Mouse (Mus musculus) midbrain, postnatal 0 days (tissue): ENCODE measurements around the gene Klhdc8a. TPM values are rescaled to one million over a fixed set of nuclear protein-coding genes. Genes with fewer than 3 reads are reported as not detected.
"Not testable (repeated sequence)": the region's sequence is repeated elsewhere in the genome, so short reads cannot be mapped to it uniquely, and the experiment has no call there.

Experiments
- ATAC-seq: fragments of 200-750 bp; cut with Nextera tagmentation; 2 replicates; pipeline ENCODE4 v1.8.0; 2017; ENCODE audit warnings: moderate number of reproducible peaks, mild to moderate bottlenecking, moderate TSS enrichment, moderate library complexity; ENCODE audit not compliant: low FRiP score
- DNase-seq: peaks from one replicate; pipeline ENCODE4 v3.0.0-alpha.2; 2015; ENCODE audit warnings: low spot score
- H3K27ac ChIP-seq: fragments of 300-500 bp; sonication (generic); 2 replicates; pipeline ENCODE4 v1.5.1; 2014; ENCODE audit warnings: low read depth, mild to moderate bottlenecking, low read length, mixed read lengths
- H3K27me3 ChIP-seq: fragments of 300-500 bp; sonication (generic); 2 replicates; pipeline ENCODE4 v1.6.1; 2014; ENCODE audit warnings: low read length, control low read depth, mixed read lengths; ENCODE audit not compliant: insufficient read depth
- H3K36me3 ChIP-seq: fragments of 300-500 bp; sonication (generic); 2 replicates; pipeline ENCODE4 v1.6.1; 2014; ENCODE audit warnings: low read length, control low read depth, mixed read lengths; ENCODE audit not compliant: insufficient read depth
- H3K4me1 ChIP-seq: fragments of 300-500 bp; sonication (generic); 2 replicates; pipeline ENCODE4 v1.6.1; 2014; ENCODE audit warnings: mild to moderate bottlenecking, control low read depth, antibody characterized with exemption, low read length, mixed read lengths; ENCODE audit not compliant: insufficient read depth
- H3K4me2 ChIP-seq: fragments of 300-500 bp; sonication (generic); 2 replicates; pipeline ENCODE4 v1.6.1; 2014; ENCODE audit warnings: low read depth, mild to moderate bottlenecking, low read length, mixed read lengths; ENCODE audit not compliant: poor library complexity, severe bottlenecking
- H3K4me3 ChIP-seq: fragments of 300-500 bp; sonication (generic); 2 replicates; pipeline ENCODE4 v1.5.1; 2014; ENCODE audit warnings: low read depth, mild to moderate bottlenecking, low read length, moderate library complexity
- H3K9ac ChIP-seq: fragments of 300-500 bp; sonication (generic); replicated peaks from 2 replicates; pipeline ENCODE4 v1.6.1; 2014; ENCODE audit warnings: mild to moderate bottlenecking, low read length, moderate library complexity, mixed read lengths; ENCODE audit not compliant: poor library complexity, severe bottlenecking
- H3K9me3 ChIP-seq: fragments of 300-500 bp; sonication (generic); 2 replicates; pipeline ENCODE4 v1.6.1; 2016; ENCODE audit warnings: low read length, control low read depth
- CTCF ChIP-seq: IDR thresholded peaks from 2 replicates; pipeline ENCODE4 v1.5.1; 2016; ENCODE audit warnings: antibody characterized with exemption, mild to moderate bottlenecking
- WGBS: fragments of 180-500 bp; shearing (Covaris S2); extraction: QIAGEN DNeasy Blood & Tissue Kit; methylation state at CpG from one replicate; pipeline ENCODE4 v1.1.7; 2014; 5-methylcytosine and 5-hydroxymethylcytosine counted together
- polyA plus RNA-seq: library from polyadenylated mRNA; unstranded; fragments of >200 nt; fragmentation: Nextera tagmentation; extraction: Ambion mirVana; gene quantifications from 2 replicates; pipeline ENCODE4 v1.2.1, GENCODE M21; 2015
- total RNA-seq: library from RNA; depleted of rRNA; stranded (reverse); fragments of >200 nt; gene quantifications from 2 replicates; pipeline ENCODE4 v1.2.3, GENCODE M21; 2014

Gene Klhdc8a
- total and polyA plus RNA-seq, 2 experiments from 2014 or later = 12.4 to 31.1 TPM

- no peaks in the 10 kb centered on the region for H3K36me3 ChIP-seq
- H3K27me3 ChIP-seq = no peaks in the 10 kb centered on the region
- H3K27ac ChIP-seq = no peak overlapping the region
- ATAC-seq = no peak
- H3K4me3 ChIP-seq = no peak overlapping the region
- TF ChIP-seq CTCF = no peak
- 70% methylated on average over 3 of the region's 3 CpGs for WGBS
- no peak for DNase-seq
- H3K4me1 ChIP-seq = no peaks in the 10 kb centered on the region
- H3K9ac ChIP-seq = no peak overlapping the region
- H3K4me2 ChIP-seq = no peak overlapping the region
- H3K9me3 ChIP-seq = no peaks in the 10 kb centered on the region
These were observed 21.7 kb upstream of the Klhdc8a start for GRCm38 (mm10) chr1:132276694-132277093.

- Histone ChIP-seq H3K4me2 (no peak overlapping the region), H3K4me3 (no peak overlapping the region), H3K27me3 (no peaks in the 10 kb centered on the region), H3K27ac (no peak overlapping the region), H3K9me3 (no peaks in the 10 kb centered on the region), H3K4me1 (no peaks in the 10 kb centered on the region), H3K9ac (no peak overlapping the region), H3K36me3 (no peaks in the 10 kb centered on the region)
- 64% methylated on average over 6 of the region's 6 CpGs for WGBS
- TF ChIP-seq CTCF = no peak
- no peak for DNase-seq
- no peak for ATAC-seq
These were observed 21.3 kb upstream of the Klhdc8a start for GRCm38 (mm10) chr1:132277124-132277523.

GRCm38 (mm10) chr1:132280636-132281035, 17.8 kb upstream of the Klhdc8a start:
- H3K9me3 ChIP-seq, H3K27me3 ChIP-seq, H3K9ac ChIP-seq, H3K4me3 ChIP-seq, DNase-seq, H3K4me1 ChIP-seq, H3K4me2 ChIP-seq, H3K27ac ChIP-seq, ATAC-seq, H3K36me3 ChIP-seq: not testable (repeated sequence)
- 68% methylated on average over 6 of the region's 6 CpGs for WGBS

- DNase-seq = peak; percentile 70
- no peak for ATAC-seq
- H3K9me3 ChIP-seq = no peaks in the 10 kb centered on the region
- 15% methylated on average over 8 of the region's 8 CpGs for WGBS
- no peak overlapping the region for H3K4me3 ChIP-seq
- no peak for TF ChIP-seq CTCF
- no peak overlapping the region for H3K9ac ChIP-seq
- no peaks in the 10 kb centered on the region for H3K27me3 ChIP-seq
- H3K36me3 ChIP-seq = no peaks in the 10 kb centered on the region
- H3K4me1 ChIP-seq = no peaks in the 10 kb centered on the region; the same call in 1 of the 2 replicates
- no peak overlapping the region for H3K27ac ChIP-seq
- H3K4me2 ChIP-seq = no peak overlapping the region
These were observed 16.8 kb upstream of the Klhdc8a start for GRCm38 (mm10) chr1:132281523-132282176.

- no peak for TF ChIP-seq CTCF
- no peaks in the 10 kb centered on the region for H3K36me3 ChIP-seq
- no peaks in the 10 kb centered on the region for H3K9me3 ChIP-seq
- no peak overlapping the region for H3K4me2 ChIP-seq
- H3K4me3 ChIP-seq = no peak overlapping the region
- no peak for DNase-seq
- ATAC-seq = no peak
- 80% methylated on average over 2 of the region's 2 CpGs for WGBS
- H3K27me3 ChIP-seq = no peaks in the 10 kb centered on the region
- no peak overlapping the region for H3K27ac ChIP-seq
- H3K9ac ChIP-seq = no peak overlapping the region
- H3K4me1 ChIP-seq = no peaks in the 10 kb centered on the region; the same call in 1 of the 2 replicates
These were observed 16.3 kb upstream of the Klhdc8a start for GRCm38 (mm10) chr1:132282177-132282536.

- DNase-seq = peak; percentile 69
- 27% methylated on average over 13 of the region's 13 CpGs for WGBS
- Histone ChIP-seq H3K27me3 (no peaks in the 10 kb centered on the region), H3K27ac (no peak overlapping the region), H3K36me3 (no peaks in the 10 kb centered on the region), H3K4me3 (no peak overlapping the region), H3K9ac (no peak overlapping the region), H3K9me3 (no peaks in the 10 kb centered on the region), H3K4me1 (no peaks in the 10 kb centered on the region; the same call in 1 of the 2 replicates), H3K4me2 (no peak overlapping the region)
- no peak for ATAC-seq
- no peak for TF ChIP-seq CTCF
These were observed 15.4 kb upstream of the Klhdc8a start for GRCm38 (mm10) chr1:132283018-132283417.
